Mouse (Mus musculus) lung, postnatal 0 days (tissue): ENCODE results near the gene Inhbc. TPM values are rescaled to one million over a fixed set of nuclear protein-coding genes. Genes with fewer than 3 reads are reported as not detected.
A peak's percentile ranks its signal among the peaks of the same experiment; 100 is the strongest.

Experiments
- ATAC-seq: fragments of 200-750 bp; cut with Nextera tagmentation; 2 replicates; pipeline ENCODE4 v1.8.0; 2017; ENCODE audit warnings: moderate library complexity
- DNase-seq: peaks from one replicate; pipeline ENCODE4 v3.0.0-alpha.2; 2016; ENCODE audit warnings: low spot score
- H3K27ac ChIP-seq: fragments of 300-500 bp; sonication (generic); 2 replicates; pipeline ENCODE4 v1.5.1; 2014; ENCODE audit warnings: antibody characterized with exemption, mild to moderate bottlenecking, low read length, mixed read lengths
- H3K27me3 ChIP-seq: fragments of 300-500 bp; sonication (generic); replicated peaks from 2 replicates; pipeline ENCODE4 v1.6.1; 2014; ENCODE audit warnings: low read length, mixed read lengths; ENCODE audit not compliant: insufficient read depth
- H3K36me3 ChIP-seq: fragments of 300-500 bp; sonication (generic); 2 replicates; pipeline ENCODE4 v1.6.1; 2014; ENCODE audit warnings: low read length, mixed read lengths; ENCODE audit not compliant: insufficient read depth
- H3K4me1 ChIP-seq: fragments of 300-500 bp; sonication (generic); 2 replicates; pipeline ENCODE4 v1.6.1; 2014; ENCODE audit warnings: antibody characterized with exemption, low read depth, low read length, mixed read lengths; ENCODE audit not compliant: insufficient read depth
- H3K4me2 ChIP-seq: fragments of 300-500 bp; sonication (generic); replicated peaks from 2 replicates; pipeline ENCODE4 v1.6.1; 2014; ENCODE audit warnings: low read depth, mild to moderate bottlenecking, low read length, moderate library complexity, mixed read lengths
- H3K4me3 ChIP-seq: fragments of 300-500 bp; sonication (generic); 2 replicates; pipeline ENCODE4 v1.5.1; 2014; ENCODE audit warnings: low read depth, low read length
- H3K9ac ChIP-seq: fragments of 300-500 bp; sonication (generic); replicated peaks from 2 replicates; pipeline ENCODE4 v1.6.1; 2014; ENCODE audit warnings: low read depth, mild to moderate bottlenecking
- H3K9me3 ChIP-seq: fragments of 300-500 bp; sonication (generic); 2 replicates; pipeline ENCODE4 v1.6.1; 2016; ENCODE audit warnings: low read length, mixed read lengths
- CTCF ChIP-seq: IDR thresholded peaks from 2 replicates; pipeline ENCODE4 v1.5.1; 2016; ENCODE audit warnings: antibody characterized with exemption, mild to moderate bottlenecking
- EP300 ChIP-seq: IDR thresholded peaks from 2 replicates; pipeline ENCODE4 v1.6.1; 2016; ENCODE audit warnings: antibody characterized with exemption, mild to moderate bottlenecking, control low read depth
- WGBS: fragments of 180-500 bp; shearing (Covaris S2); extraction: QIAGEN DNeasy Blood & Tissue Kit; methylation state at CpG from one replicate; pipeline ENCODE4 v1.1.7; 2014; 5-methylcytosine and 5-hydroxymethylcytosine counted together
- polyA plus RNA-seq: library from polyadenylated mRNA; unstranded; fragments of >200 nt; fragmentation: Nextera tagmentation; extraction: Ambion mirVana; gene quantifications from 2 replicates; pipeline ENCODE4 v1.2.1, GENCODE M21; 2015

Inhbc gene
- polyA plus RNA-seq, 1 experiment from 2014 or later: not detected

DNA sequence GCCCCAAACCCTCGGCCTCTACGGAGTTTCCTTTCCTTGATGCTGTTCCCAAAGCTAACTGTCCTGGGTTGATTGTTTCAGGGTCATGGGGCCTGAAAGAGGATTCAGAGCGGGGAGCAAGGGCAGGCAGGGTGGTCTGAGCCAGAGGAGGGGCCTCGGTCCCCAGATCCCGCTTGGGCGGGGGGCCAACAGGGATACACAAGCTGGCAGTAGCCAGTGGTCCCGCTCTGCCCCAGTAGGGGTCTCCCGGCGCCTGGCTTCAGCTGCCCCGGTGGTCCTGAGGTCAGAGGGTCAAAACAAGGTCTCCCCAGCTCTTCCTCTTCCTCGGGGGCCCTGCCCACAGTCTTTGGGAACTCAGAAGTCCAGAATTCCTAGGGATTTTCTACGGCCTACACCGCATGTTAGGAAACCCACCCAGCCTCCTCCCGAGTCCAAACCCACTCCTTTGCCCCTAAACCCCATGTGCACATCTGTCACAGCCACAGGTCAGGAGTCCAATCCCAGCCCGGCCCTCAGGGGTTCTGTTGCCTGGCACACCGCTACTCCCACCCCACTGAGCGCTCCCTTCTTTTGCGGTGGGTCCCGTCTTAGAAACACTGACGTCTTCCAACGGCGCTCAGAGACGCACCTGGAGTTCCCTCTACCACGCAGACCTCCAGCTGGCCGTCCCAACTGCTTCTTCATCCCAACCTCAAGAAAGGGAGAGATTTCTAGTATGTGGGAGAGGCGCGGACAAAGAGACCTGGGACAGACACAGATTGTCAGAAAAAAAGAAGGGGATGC, 29.5 kb downstream of the Inhbc start:
- Histone ChIP-seq H3K27ac (peak overlapping the region; percentile 80), H3K36me3 (no peaks in the 10 kb centered on the region), H3K9ac (no peak overlapping the region; the same call in 1 of the 2 replicates), H3K4me2 (peak overlapping the region; percentile 79), H3K9me3 (no peaks in the 10 kb centered on the region), H3K4me3 (peak overlapping the region; percentile 49), H3K4me1 (peaks cover 8% of the 10 kb centered on the region), H3K27me3 (no peaks in the 10 kb centered on the region; the same call in 1 of the 2 replicates)
- DNase-seq: no peak
- WGBS: 1% methylated on average over 26 of the region's 27 CpGs
- ATAC-seq: no peak
- TF ChIP-seq CTCF (no peak), EP300 (no peak)

DNA sequence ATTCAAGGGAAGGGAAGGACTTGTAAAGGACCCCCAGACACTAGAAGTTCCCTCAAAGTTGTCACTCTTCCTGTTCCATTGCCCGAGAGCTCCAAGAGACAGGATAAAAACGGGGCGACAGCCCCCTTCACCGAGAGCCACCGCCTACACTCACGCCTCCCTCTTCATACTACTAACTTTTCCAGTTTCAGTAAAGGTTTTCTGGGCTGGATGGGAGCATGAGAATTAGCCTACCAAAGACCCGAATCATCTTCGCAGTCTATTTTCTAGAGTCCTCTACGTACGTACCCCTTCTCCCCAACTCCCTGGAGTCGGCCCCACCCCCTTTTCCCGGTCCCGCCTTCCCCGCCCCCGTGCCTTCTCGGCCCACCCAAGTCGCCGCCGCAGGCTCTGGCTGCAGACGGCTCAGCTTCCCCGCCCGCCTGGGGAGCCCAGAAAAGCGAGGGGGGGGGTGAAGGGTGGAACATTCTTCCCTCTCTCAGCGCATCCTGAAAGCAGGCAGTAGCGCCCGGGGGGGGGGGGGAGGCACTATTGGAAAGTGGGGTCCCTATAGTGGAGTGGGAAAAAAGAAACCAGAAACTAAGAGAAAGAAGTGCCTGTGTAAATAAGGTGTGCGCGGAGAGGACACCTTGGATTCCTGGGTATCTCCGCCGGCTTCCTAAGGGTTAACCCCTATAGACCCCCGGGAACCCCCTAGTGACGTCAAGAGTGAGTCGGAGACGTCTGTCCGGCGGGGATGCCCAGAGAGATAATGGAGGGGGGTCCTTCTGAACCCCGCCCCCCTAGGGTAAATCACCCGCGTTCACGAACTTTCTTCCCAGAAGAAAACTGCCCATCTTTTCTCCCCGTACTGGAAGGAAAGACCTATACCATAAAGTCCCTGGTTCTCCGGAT, 30.3 kb downstream of the Inhbc start:
- DNase-seq (peak; percentile 82), ATAC-seq (peak; percentile 57)
- Histone ChIP-seq H3K4me3 (peak overlapping the region; percentile 49), H3K9me3 (no peaks in the 10 kb centered on the region), H3K4me1 (peaks cover 8% of the 10 kb centered on the region), H3K27me3 (no peaks in the 10 kb centered on the region; the same call in 1 of the 2 replicates), H3K27ac (peak overlapping the region; percentile 80), H3K36me3 (no peaks in the 10 kb centered on the region), H3K4me2 (peak overlapping the region; percentile 79), H3K9ac (peak overlapping the region; percentile 16)
- under 1% methylated on average over 37 of the region's 42 CpGs for WGBS
- no peak for TF ChIP-seq CTCF
- TF ChIP-seq EP300: no peak

DNA sequence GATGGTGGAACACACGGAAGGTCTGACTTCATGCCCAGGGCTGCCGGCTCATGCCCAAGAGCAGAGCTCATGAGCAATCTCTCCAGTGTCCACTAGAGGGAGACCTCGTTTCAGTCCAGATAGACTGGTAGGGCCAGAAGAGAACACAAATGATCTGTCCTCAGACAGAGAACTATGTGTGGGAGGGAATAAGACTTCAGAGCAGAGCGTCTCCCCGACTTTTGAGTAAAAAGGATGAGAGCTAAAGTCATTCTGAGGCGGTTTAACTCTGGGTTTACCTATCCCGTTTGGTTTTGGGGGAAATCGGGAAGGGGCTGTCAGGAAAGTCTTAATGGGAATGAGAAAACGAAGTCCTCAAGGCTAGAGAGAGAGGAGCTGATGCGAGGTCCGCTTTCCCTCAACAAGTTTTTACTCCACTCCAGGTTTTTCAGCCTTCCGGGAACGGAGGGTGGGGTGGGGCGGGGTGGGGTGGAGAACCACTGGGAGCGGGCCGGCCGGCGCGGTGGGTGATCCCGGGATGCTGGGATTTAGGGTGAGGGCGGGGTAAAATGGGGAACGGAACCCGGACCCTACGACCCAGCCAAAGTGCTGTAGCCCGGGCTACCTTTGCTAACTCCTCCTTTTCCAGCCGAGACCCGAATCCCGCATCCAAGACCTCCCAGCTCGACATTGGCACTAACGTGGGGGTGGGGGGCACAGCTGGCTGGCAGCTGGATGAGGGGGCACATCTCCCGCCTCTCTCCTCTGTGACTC, 31.1 kb downstream of the Inhbc start:
- under 1% methylated on average over 30 of the region's 31 CpGs for WGBS
- TF ChIP-seq CTCF (peak; percentile 94), EP300 (no peak)
- peaks cover 8% of the 10 kb centered on the region for H3K4me1 ChIP-seq
- ATAC-seq: peak; percentile 83
- peak overlapping the region; percentile 79 for H3K4me2 ChIP-seq
- peak overlapping the region; percentile 49 for H3K4me3 ChIP-seq
- no peaks in the 10 kb centered on the region; the same call in 1 of the 2 replicates for H3K27me3 ChIP-seq
- H3K9ac ChIP-seq: peak overlapping the region; percentile 16
- peak overlapping the region; percentile 80 for H3K27ac ChIP-seq
- DNase-seq: peak; percentile 96
- H3K9me3 ChIP-seq: no peaks in the 10 kb centered on the region
- no peaks in the 10 kb centered on the region for H3K36me3 ChIP-seq

GRCm38 (mm10) chr10:127337536-127338099, 32.6 kb downstream of the Inhbc start:
- Histone ChIP-seq H3K9ac (no peak overlapping the region), H3K4me2 (no peak overlapping the region), H3K9me3 (no peaks in the 10 kb centered on the region), H3K4me1 (peaks cover 8% of the 10 kb centered on the region), H3K36me3 (no peaks in the 10 kb centered on the region), H3K4me3 (no peak overlapping the region), H3K27me3 (no peaks in the 10 kb centered on the region; the same call in 1 of the 2 replicates), H3K27ac (no peak overlapping the region)
- DNase-seq (no peak), ATAC-seq (no peak)
- 69% methylated on average over 6 of the region's 6 CpGs for WGBS
- TF ChIP-seq CTCF: no peak
- no peak for TF ChIP-seq EP300

DNA sequence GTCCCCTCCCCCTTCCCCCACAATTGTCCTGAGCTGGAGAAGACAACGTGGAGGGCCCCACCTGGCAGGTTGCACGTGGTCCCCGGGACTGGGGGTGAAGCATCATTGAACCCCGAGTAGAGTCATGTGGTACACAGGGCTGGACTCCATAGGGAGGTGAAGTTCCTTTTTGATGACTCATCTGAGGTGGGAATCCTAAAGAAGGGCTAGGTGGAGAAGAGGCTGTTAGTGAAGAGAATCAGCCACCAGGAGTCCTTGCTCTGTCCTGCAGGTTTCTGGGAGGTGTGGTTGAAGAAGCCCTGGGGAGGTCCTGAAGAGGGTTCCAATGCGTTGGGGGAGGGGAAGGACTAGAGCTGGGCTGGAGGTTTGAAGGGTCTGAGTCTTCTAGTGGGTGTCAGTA, 33.3 kb downstream of the Inhbc start:
- Histone ChIP-seq H3K27ac (no peak overlapping the region), H3K9me3 (no peaks in the 10 kb centered on the region), H3K9ac (no peak overlapping the region), H3K36me3 (no peaks in the 10 kb centered on the region), H3K4me1 (peaks cover 8% of the 10 kb centered on the region), H3K4me2 (no peak overlapping the region), H3K4me3 (no peak overlapping the region), H3K27me3 (peaks cover 4% of the 10 kb centered on the region; the same call in 1 of the 2 replicates)
- whole genome bisulfite sequencing: 51% methylated on average over 5 of the region's 5 CpGs
- ATAC-seq (no peak), DNase-seq (no peak)
- TF ChIP-seq EP300: no peak
- TF ChIP-seq CTCF: no peak
